Mouse (Mus musculus) spleen, postnatal 14 days (tissue): ENCODE data around the gene Elavl4.

Source experiments
- DNase-seq, 2 experiments: peaks; one replicate each; pipeline ENCODE4 v3.0.0; 2021 to 2022; ENCODE audit warnings: low spot score in 2 of 2

Elavl4 gene

GRCm38 (mm10) chr4:110172028-110172427 is 179.7 kb downstream of the Elavl4 start:
- no peak for DNase-seq

- no peak for DNase-seq
Observed at GRCm38 (mm10) chr4:110165217-110165616, 186.5 kb downstream of the Elavl4 start.

GRCm38 (mm10) chr4:110161600-110161999 is 190.1 kb downstream of the Elavl4 start:
- no peak for DNase-seq

GRCm38 (mm10) chr4:110157515-110158159 is 194.1 kb downstream of the Elavl4 start:
- no peak for DNase-seq

GRCm38 (mm10) chr4:110155954-110156353 is 195.8 kb downstream of the Elavl4 start:
- no peak for DNase-seq
